Mouse (Mus musculus) kidney, adult 8-10 months (tissue): ENCODE measurements around the gene Itga5.

Experiments used
- DNase-seq, 2 experiments: peaks; one replicate each; pipeline ENCODE4 v3.0.0; 2022

Gene Itga5

DNA sequence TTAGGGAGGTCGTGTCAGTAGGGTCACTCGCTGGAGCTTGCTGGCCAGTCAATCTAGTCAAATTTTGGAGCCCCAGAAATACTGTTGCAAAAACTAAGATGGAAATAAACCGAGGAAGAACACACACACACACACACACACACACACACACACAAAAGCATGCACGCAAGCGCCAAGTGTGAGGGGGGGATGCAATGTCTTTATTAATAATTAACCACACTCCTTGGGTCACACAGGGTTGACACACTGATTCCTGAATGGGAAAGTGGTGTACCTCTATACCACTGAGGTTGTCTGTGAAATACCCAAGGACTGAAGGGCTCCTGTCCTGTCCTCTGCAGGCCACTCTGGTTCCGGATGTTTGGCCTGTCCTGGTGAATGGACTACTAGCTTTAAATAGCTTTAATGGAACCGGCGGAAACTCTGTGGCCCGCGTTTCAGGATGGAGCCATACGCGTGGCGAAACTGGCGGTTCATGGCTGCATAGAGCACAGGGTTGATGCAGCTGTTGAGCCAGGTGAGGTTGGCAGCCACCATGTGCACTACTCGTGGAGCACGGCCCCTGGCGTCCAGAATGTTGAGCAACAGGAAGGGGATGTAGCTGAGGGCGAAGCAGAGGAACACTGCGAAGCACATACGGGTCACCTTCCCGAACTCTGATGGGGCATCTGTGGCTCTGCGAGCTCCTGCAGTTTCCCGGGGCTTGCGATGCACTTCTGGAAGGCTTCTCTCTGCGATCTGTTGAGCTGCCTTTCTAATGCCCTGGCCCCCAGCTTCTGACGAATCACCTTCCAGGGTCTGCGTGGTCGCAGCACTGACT, 58.3 kb downstream of the Itga5 start:
- DNase-seq = no peak

DNA sequence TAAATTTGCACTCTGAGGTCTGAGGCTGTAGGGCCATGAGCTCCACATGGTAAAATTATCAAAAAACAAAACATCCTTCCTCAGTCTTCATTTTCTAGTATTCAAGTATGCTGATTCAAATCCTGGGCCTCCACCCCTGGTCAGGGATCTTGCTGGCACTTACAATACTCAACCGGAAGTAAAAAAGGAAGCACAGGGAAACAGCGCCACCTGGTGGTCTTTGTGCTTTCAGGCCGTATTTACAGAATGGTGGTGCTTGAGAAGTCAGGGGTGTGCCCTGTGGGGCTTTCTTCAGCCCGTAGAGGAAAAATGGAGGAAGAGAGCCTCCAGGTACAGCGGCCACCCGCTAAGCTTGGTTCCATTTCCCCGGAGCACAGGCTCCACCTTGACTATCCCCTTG, 59.4 kb downstream of the Itga5 start:
- DNase-seq = peak; percentile 91 to 96

DNA sequence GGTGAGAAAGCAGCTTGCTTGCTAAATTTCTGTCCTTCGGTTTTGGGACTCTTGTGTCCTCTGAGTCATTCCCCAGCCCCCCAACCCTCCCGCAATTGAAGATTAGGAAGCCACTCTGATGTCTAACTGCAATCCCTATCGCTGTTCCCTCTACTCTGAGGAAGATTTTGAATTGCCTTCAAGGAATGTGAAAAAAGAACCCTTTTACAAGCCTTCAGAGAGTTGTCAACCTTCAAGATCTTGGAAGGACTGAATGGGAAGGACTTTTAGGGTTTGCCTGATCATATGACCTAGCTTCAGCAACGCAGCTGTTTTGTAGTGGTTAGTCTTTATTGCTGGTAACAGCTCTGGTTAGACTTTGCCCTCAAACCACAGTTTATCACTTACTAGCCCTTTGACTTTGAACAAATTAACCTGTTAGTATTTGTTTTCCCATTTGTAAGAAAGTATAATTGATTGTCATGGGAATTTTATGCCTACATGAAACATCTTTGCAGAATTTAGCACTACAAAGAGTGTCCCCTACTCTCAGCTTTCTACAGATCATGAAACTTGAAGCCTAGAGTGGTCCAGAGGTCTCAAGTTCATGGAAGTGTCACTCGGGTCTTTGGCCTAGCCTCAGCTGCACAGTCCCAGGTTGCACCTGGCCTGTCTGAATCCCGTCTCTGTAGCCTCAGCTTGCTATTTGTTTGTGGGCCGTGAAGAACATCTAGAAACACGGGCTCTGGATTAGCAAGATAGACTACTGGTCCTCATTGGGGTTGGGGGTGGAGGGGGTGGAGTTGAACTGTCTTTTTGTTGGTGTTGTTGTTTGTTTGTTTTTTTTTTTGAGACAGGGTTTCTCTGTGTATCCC, 60.5 kb downstream of the Itga5 start:
- DNase-seq = peak; percentile 60 to 83

DNA sequence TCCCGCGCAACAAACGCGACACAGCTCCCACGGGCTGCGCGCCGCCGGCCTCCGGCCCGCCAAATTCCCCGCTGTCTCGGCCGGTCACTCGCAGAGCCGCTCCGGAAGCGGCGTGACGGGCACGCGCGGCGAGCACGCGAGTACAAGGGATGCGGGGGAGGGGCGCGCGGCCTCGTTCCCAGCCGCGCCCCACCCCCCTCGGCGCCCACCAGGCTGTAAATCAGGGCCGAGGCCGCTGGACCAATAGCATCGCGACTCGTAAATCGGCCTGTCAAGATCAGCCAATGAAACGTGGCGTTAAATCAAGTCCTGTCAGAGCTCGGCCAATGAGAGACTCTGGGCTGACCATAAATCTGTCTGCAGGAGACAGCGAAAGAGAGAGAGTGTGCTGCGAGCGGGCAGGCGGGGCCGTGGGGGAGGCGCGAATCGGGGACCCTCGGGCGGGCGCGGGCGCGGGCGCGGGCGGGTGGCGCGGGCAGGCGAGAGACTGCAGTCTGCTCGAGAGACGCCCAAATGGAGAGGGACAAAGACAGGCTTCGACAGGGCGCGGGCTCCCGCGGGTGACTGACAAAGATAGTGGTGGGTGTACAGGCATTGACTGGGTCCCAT, 61.4 kb downstream of the Itga5 start:
- peak; percentile 97 to 98 for DNase-seq

DNA sequence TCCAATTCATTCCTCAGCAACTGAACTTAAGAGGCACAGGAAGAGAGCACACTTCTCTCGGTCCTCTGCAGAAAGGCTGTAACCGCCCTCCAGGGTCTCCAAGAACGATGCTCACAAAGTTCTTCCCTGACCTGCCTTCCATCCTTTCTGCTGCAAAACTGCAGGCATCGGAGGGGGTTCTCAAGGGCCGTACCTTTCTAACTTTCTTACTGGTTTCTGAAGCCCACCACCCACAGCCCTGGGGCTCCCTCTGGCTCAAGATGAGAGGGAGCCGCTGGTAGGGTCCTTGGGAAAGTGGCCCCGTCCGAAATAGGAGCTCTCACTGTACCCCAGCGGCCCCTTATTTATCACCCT, 62.0 kb downstream of the Itga5 start:
- DNase-seq = no peak

DNA sequence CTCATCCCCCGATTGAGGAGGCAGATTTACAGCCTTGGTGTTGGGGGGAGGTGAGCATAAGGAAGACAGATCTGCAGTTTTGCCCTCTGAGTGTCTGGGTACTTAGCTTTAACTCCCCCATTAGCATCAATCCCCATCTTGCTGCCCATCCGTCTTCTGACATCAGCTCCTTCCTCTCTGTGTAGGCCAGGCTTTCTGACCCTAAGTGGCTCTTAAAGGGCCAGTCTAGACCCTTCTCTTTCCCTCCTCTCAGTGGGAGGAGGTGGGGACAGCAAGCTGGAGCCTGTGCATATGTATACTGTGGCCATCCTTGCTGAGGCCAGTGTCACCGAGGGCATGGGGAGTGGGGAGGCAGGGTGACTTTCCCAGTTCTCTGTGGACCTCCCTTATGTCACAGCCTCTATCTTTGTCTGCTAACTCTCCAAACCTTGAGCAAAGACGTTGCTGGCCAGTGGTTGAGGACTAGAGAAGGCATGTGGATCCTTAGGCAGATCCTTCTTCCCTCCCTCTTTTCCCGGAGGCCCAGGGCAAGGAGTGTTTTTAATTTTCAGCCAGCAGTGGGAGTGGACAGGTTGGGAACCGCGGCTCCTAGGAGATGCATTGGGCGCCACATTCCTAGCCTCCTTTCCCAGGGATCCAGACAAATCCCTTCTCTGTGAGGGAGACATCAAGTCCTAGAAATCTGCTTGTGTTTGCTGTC, 62.5 kb downstream of the Itga5 start:
- DNase-seq = no peak

DNA sequence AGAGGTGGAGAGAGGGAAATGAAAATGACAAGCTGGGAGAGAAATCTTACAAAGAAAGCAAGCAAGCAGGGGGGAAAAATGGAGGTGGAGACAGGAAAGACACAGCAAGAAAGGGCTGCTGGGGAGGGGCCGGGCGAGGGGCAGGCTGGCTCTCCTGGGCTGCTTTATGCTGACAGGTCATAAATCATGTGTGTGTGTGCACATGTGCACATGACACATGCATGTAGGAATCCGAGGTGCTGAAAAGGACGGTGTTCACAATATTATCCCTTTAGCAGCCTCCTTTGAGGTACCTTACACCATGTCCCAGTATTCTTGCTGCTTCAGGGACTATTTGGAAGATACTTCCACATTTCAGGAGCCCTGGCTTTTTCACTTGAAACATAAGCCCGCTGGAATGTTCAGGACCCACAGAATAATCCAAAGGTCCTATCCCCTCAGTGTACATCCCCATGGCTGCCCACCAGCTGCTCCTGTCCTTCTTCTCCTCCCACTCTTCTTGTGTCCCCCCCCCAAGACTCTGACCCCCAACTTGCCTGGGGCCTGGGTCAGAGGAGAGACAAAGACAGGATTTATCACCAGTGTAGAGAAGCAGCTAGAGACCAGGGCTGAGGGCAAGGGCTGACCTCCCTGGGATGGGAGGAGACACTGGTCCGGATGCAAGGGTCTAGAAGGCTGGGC, 64.1 kb downstream of the Itga5 start:
- no peak for DNase-seq

DNA sequence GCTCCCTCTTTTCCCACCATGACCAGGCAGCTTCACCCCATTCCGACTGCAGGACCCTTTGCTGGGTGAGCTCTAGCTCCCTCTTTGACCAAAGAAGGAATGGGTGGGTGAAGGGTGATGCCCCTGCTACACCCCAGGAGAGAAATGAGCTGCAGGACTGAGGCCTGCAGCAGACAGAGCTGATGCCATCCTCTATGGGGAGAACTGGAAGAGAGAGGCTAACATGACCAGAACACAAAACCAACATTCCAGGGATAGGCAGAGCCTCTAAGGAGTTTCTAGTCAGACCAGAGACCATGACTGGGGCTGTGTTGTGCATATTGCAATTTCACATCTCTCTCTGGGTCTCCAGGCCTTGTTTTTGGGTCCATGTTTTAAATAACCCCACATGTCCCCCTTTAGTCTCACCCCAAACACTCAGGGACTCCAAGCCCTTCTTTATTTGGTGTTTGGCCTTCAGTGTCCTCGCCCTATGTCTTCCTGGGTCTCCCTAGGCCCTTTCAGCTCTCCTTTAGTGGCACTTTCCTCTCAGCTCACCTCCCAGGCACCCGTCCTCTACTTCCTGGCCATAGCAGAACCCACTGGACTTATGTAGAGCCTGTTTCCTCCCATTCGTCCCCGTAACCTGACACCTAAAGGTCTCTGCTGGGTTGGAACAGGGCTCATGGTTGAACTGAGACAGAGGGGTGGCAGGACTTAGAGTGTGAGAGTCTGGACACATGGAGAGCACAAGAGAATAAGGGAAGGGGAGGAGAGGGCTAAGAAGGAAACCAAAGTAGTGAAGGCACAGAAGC, 64.8 kb downstream of the Itga5 start:
- DNase-seq = no peak

DNA sequence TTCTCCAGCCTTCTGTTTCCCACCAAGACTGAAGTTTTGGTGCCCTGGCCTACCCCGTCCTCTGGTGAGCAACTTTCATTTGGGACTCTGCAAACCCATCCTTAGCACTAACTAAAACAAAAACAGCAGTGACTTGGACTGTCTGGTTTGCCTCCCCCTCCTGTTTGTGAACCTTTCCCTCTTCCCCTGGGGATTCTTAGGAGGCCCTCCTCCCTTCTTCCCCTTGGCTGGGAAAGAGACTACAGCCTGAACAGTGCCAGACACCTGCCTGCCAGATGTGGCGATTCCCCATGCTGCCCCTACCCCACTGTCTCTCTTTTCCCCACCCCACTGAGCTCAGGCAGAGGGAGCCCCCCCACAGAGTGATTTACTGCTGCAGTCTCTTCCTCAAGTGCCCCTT, 65.5 kb downstream of the Itga5 start:
- no peak for DNase-seq

DNA sequence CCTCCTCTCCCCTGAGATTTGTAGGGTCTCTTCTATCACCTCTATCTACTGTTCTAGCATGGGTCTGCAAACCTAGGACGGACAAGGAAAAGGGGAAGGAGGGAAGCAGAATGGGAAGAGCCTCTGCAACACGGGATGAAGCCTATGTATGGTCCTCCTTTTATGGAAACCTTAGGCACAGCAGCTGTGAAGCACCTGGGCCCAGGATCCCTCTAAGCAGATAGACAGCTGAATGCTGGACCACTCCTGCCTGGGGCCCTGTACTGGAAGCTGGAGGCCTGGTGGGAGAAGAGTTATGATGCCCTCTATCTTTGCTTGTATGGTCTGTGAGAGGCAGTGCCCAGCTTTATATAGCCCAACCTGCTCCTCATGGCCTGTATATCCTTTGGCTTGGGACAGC, 66.0 kb downstream of the Itga5 start:
- no peak for DNase-seq

DNA sequence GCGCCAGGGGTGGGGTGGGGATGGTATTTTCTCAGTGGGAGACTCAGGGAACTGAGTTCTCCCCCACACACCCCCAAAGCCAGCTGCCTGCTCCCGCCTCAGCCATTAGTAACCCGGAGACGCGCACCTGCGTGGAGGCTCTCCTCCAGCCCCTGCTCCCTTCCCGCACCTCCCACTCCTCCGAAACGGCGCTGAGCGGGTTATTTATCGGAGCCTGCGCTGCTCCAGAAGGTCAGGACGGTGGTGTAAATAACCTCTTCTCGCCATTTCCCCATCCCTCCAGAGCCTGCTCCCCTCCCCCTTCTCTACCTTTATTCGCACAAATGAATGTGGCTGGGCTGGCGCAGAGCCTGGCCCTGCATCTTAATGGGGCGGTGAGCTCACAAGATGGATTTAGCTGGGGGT, 66.5 kb downstream of the Itga5 start:
- no peak for DNase-seq

DNA sequence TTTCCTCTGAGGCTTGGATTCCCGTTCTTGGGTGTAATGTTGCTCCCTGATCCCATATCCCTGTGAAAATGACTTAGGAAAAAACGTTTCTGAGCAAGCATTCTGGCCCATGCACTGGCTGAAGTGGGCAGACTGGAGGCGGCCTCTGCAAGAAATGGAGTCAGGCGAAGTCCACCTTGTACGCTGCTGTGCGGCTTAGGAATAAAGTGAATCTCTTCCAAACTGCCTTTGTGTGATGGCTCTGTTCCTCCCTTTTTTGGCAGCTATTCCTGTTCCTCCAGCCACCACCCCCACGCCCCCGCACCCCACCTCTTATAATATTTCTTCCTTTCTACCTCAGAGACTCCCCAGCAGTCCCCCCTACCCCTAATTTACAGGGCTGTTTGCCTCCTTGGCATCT, 66.9 kb downstream of the Itga5 start:
- DNase-seq = no peak

DNA sequence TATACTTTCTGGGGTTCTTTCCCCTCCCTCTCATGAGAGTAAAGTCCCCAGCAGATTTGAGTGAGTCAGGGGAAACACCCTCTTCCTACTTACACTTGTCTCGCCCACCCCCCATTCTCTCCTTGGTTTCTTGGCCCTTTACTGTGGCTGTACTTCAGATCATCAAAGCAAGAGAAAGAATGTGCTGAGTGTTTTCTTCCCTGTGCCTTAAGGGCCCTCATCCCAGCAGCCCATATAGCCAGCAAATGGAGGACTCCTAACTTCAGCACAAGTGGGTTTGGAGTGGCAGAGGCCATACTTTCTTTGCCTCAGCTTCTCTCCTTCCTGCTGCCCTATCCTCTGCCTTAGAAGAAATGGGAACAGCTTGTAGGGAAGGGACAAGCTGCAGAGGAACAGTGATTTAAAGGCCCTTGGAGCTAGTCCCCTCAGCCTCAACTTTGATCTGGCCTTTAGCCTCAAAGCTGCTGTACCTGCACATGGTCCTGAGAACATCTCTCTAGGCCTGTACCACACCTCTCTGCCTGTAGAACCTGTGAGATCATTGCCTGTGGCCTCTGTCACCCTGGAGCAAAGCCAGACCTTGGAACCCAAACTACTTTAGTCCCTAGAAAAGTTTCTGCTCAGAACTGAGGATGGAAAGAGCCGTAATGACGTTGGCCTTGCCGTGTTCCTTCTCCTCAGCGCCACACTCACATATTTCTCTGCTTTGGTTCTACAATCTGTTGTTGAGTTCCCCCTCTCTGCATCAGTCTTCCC, 67.5 kb downstream of the Itga5 start:
- DNase-seq = no peak

DNA sequence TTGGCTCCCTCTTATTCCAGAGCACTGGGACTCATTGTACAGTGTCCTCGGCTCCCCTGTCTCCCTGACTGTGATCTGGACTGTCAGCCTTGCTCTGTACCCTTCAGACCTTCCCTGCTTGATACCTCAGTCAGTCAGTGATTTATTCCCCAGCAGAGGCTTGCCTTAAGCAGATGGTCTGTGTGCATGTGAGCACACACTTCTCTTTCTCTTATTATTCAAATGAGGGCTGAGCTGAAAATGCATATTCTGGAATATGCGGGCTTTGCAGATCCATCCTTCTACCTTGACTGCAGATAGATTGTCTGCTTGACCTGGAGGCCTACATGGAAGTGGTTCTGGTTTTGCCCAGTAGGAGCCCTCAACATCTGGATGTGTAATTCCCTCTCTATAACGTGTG, 68.5 kb downstream of the Itga5 start:
- DNase-seq = no peak

DNA sequence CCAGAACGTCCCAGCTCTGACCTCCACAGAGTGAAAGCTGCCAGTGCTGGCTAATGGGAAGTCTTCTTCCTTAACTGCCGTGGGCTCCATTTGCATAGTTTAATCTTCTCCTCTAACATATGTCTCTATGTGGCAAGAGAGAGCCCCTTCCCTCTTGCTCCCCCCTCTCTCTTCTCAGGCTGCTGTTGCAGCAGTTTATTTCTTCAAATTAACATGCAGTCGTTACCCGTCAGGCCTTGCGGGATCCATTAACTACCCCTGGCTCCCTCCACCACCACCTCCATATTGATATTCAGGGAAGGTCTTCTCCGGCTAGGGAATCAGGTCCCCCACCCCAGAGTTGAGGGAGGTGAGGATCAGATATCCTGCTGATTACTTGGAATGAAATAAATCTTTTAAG, 69.2 kb downstream of the Itga5 start:
- no peak for DNase-seq

DNA sequence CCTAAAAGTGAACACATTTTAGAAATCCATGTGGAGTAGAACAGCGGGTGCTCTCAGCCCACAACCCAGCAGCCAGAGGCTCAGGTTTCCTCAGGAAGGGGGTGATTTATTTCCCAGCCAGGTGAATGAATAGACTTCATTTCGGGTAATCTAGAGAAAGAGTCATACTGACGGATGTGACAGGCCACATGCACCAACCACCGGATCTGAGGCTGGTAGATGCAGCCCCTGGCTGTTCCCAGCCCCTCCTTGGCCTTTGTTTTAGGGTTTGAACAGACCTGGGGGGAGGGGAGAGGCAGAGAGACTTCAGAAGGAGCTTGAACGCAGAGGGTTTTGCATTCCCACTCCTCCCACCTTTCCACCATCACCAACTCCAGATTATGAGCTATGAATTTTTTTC, 70.7 kb downstream of the Itga5 start:
- DNase-seq = no peak

DNA sequence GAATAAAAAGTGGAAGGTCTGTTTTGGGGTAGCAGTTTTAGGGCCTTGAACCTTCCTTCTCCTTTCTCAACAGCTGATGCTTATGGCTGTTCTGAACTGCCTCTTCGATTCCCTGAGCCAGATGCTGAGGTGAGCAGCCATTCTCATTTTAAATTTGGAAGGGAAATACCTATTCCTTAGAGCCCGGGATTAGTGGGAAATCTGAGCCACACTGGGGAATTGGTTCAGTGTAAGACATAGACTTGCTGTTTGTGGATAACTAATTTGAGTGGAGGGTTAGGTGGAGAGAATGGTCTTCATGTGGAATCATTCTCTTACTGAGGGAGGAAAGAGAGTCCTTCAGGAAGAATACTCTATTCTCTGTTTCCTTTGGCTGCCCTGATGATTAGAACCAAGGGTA, 71.9 kb downstream of the Itga5 start:
- no peak for DNase-seq
